Mouse (Mus musculus): Measurements from ENCODE around the gene Prkacb.

GRCm38 (mm10) chr3:146687121-146687725 lies 125.6 kb downstream of the Prkacb start:
- TF ChIP-seq POLR2A (IDR thresholded peaks at IDR 0.05; ENCODE audit: borderline replicate concordance, extremely low read depth, low read depth, low read length) = no peak
- TF ChIP-seq CTCF (IDR thresholded peaks at IDR 0.05; ENCODE audit: insufficient read depth, low read length) = no peak

All from lung, adult 2 months (tissue).